Mouse (Mus musculus): ENCODE measurements around the gene Gm37240.

The Gm37240 gene

GRCm38 (mm10) chr3:85176736-85177135, 710.6 kb downstream of the Gm37240 start:
- DNase-seq (ENCODE audit: low spot score) = no peak

DNA sequence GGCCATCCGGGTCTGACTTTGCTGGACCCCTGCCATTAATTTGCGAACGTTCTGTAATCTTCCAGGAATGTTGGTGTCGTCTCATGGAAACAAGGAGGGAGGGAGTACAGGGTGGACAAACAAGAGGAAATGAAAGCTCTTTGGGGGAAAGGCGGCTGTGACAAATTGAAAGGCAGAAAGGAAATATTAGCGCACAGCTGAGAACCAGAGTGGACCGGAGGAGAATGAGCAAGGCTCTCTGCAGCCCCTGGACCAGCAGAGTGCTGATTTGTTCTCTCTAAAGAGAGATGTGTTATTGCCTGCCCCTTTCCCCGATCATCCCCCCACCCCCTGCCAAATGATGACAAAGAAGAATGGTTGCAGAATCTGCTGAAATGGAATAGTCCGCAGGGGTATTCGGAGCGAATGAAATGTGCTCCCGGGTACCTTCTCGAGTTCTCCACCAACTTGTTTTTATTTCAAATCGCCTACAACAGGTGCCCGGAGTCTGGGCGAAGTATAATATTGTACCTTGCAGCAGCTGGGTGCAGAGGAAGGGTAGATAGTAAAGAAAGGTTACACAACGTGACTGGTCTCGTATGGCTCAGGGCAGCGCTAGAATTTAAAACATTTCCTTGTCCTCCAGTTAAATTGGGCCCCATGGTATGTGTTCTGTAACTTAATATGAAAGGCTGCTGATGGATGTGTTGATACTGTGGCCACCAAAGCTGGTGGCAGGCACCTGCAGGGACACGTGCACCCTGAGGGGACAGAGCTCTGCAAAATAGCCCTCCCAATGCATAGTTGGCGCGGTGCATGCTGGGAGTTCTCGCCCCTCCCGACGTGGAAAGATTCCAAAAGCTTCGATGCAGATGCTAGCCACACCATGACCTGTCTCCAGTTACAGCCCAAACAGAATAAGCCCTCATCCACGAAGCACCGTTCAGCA, 712.5 kb downstream of the Gm37240 start:
- no peak for DNase-seq (ENCODE audit: low spot score)

- no peak for DNase-seq (ENCODE audit: low spot score)
These were observed 713.8 kb downstream of the Gm37240 start for GRCm38 (mm10) chr3:85173441-85174071.

- DNase-seq (ENCODE audit: low spot score) = no peak
These were observed 714.8 kb downstream of the Gm37240 start for GRCm38 (mm10) chr3:85172532-85172931.

- no peak for DNase-seq (ENCODE audit: low spot score)
These were observed 715.2 kb downstream of the Gm37240 start for GRCm38 (mm10) chr3:85172096-85172495.

DNA sequence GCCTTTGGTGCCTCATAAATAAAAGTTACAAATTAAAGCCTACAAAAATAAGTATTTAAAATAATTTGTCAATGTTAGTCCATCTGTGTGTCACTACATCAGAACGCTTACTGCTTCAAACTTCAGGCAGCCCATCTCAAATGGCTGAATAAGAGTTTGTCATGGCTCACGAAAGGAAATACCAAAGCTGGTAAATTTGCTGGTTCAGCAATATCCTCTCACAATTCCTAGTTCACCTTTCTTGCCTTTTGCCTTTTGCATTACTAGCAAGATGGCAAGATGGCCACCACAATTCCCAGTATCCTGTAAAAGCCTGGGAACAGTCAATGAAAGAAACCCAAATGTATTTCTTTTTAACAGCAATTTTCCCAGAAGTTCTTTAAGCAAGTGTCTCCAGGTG, 718.5 kb downstream of the Gm37240 start:
- no peak for DNase-seq (ENCODE audit: low spot score)

DNA sequence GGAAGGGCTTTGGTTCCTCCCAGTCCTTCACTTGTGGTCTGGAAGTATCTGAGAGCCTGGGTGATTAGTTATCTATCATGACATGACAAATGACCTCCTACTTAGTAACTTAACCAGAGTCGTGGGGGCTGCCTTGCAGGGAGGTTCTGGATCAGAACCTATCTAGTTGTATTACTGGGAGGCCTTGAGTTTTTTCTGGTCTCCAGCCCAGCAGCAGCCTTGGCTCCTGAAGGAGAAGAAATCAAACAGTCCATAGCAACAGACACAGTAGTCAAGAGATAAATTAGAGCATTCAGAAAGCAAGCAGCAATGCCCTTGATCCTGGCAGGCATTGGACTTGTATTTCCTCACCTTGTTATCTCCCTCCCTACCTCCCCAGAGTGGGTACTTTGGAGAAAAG, 722.4 kb downstream of the Gm37240 start:
- DNase-seq (ENCODE audit: low spot score) = no peak

DNA sequence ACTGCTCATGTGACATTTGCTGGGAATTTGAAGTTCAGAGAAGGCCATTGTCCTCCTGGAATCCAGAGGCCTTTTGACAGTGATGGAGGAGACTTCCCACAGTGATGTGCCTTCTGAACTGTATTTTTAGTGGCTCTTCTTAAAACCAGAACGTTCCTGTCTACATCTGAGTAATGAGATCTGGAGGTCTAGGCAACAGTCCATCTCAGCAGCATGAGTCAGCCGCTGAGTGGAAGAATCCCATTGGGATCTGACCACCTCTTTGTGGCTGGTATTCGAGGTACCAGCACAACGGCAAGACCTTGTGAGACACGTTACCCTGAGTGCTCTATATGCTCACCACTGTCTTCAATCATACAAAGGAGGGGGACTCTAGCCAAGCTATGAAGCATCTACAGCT, 723.9 kb downstream of the Gm37240 start:
- no peak for DNase-seq (ENCODE audit: low spot score)

DNA sequence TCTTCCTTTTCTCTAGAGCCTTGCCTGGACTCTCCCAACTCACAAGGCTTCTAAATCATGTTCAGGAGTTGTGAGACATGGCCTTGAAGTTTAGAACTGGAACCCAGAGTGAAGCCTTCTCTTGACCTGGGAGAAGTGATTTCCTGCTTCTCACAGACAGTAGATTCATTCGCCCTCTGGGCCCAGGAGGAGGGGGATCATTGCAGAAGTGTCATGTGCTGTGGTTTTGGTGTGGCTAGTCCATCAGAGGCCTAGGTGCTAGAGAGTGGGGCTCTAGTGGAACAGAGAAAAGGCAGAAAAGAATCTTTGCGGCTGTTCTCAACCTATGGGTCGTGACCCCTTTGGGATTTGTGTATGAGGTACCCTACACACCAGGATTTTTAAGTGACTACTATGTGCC, 724.9 kb downstream of the Gm37240 start:
- DNase-seq (ENCODE audit: low spot score) = no peak

DNA sequence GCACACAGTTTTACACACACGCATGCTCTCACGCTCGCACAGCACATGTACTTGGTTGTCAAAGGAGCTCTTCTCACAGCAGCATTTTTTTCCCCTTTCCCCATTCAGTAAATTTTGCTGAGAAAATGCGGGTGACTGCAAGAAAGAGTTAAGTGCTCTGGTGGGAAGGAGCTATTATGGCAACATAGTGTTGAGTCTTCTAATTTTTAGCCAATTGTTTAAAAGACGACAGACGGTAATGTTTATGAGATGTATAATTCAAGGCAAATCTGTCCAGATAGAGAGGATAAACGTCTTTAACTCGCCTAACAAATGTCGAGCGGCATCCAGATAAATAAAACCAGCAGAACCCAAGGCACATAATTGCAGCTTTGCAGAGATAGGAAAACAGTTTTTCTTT, 726.5 kb downstream of the Gm37240 start:
- DNase-seq (ENCODE audit: low spot score) = no peak

GRCm38 (mm10) chr3:85159631-85160030, 727.7 kb downstream of the Gm37240 start:
- no peak for DNase-seq (ENCODE audit: low spot score)

DNA sequence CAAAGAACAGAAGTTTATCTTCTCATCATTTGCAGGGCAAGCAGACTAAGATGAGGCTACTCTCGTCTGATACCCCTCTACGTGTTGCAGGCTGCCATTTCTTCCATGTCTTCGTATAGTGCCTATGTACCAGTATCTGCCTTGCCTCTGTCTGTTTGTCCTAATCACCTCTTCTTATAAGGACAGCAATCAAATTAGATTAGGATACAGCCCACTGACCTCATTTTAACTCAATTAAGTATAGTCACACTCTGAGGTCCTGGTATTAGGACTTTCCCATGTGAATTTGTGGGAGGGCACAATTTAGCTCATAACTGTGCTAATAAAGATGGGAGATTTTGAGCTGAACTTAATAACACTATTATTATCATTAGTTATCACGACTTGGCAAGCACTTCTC, 738.5 kb downstream of the Gm37240 start:
- DNase-seq (ENCODE audit: low spot score) = no peak

DNA sequence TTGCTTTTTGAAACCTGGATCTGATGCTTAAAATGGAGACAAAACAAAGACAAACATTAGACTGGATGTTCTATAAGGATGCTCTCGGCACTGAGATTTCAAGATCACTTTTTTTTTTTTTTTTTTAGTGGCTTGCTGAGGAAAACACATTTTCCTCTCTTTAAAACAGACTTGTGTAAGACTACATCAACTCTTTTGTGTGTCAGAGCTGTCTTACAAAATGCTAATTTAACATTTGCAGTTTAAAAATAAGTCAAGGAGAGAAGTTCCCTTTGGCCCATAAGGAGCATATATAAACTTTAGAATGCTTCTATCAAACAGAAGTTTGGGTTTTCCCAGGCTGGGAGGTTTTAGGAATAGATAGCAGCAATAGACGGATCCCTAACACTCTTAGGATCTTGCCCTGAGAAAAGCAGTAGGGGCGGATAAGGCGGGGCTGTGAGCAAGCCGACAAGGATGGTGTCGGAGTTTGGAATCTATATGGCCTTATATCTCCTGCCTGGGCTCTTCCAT, 739.2 kb downstream of the Gm37240 start:
- no peak for DNase-seq (ENCODE audit: low spot score)

DNA sequence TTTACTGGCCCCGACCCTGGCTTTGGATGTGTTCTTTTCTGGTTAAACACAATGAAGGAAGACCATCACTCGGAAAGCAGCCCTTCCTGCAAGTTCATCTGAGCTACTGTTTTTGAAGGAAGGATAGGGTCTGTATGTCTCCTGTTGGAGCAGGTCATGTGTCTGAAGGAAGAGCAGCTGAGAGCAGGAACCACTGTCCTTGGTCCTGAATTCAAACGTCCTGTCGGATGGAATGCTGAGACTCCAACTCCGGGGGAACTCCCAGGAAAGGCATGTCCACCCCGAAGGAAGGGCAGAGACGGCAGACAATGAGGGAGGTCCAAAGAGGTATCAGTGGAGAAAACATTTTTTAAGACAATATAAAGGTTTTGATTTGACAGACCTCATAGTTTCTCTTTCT, 741.8 kb downstream of the Gm37240 start:
- no peak for DNase-seq (ENCODE audit: low spot score)

DNA sequence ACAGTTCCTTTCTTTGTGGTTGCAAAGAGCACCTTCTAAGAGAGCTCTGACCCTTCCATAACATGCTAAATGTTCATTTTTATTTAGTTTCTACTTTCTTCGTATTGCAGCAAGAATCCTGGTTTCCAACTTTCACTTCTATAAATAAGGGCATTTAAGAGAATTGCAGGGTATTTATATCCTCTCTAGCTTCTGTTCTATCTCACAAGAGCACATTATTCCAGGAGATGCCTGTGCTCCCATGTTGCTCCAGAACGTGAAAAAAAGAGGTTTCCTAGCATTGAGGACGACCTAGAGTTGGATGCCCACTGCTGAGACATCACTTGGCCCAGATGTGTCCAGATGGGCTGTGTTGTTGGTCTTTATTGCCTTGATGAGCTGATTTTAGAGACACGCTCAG, 742.2 kb downstream of the Gm37240 start:
- DNase-seq (ENCODE audit: low spot score) = no peak

DNA sequence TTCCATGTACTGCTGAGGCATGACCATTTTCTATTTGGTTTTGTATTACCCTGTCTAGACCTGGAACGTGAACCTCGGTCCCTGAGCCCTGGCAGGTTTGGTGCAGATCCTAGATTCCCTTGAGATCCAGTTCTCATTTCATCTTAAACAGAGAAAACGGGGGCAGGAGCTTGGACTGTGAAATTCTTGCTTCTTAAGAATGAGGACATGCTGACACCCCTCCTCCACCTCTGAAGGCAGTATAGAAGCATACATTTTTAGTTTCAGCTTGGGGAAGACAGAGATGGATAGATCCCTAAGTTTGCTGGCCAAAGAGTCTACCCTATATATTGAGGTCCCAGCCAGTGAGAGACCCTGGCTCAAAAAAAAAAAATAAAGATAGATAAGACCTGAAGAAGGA, 742.9 kb downstream of the Gm37240 start:
- no peak for DNase-seq (ENCODE audit: low spot score)

- DNase-seq (ENCODE audit: low spot score) = no peak
These were observed 746.8 kb downstream of the Gm37240 start for GRCm38 (mm10) chr3:85140488-85140887.

- no peak for DNase-seq (ENCODE audit: low spot score)
These were observed 748.9 kb downstream of the Gm37240 start for GRCm38 (mm10) chr3:85138407-85138806.

GRCm38 (mm10) chr3:85133561-85133960, 753.8 kb downstream of the Gm37240 start:
- DNase-seq (ENCODE audit: low spot score) = no peak

GRCm38 (mm10) chr3:85131878-85132277, 755.4 kb downstream of the Gm37240 start:
- DNase-seq (ENCODE audit: low spot score) = no peak

- no peak for DNase-seq (ENCODE audit: low spot score)
These were observed 758.8 kb downstream of the Gm37240 start for GRCm38 (mm10) chr3:85128546-85128945.

GRCm38 (mm10) chr3:85126970-85127369, 760.3 kb downstream of the Gm37240 start:
- no peak for DNase-seq (ENCODE audit: low spot score)

GRCm38 (mm10) chr3:85125471-85125870, 761.8 kb downstream of the Gm37240 start:
- no peak for DNase-seq (ENCODE audit: low spot score)
